Mouse (Mus musculus) kidney, embryonic 15.5 days (tissue): ENCODE results near the gene Dbi. TPM values are rescaled to one million over a fixed set of nuclear protein-coding genes. Genes with fewer than 3 reads are reported as not detected.

Experiments used
- ATAC-seq: fragments of 200-750 bp; cut with Nextera tagmentation; replicated peaks from 2 replicates; pipeline ENCODE4 v1.8.0; 2017; ENCODE audit warnings: moderate TSS enrichment; ENCODE audit not compliant: low FRiP score
- H3K27ac ChIP-seq: fragments of 300-500 bp; sonication (generic); 2 replicates; pipeline ENCODE4 v1.5.1; 2015; ENCODE audit warnings: mild to moderate bottlenecking, inconsistent platforms
- H3K27me3 ChIP-seq: fragments of 300-500 bp; sonication (generic); 2 replicates; pipeline ENCODE4 v1.6.1; 2015; ENCODE audit warnings: inconsistent platforms
- H3K36me3 ChIP-seq: fragments of 300-500 bp; sonication (generic); 2 replicates; pipeline ENCODE4 v1.6.1; 2015; ENCODE audit warnings: inconsistent platforms
- H3K4me1 ChIP-seq: fragments of 300-500 bp; sonication (generic); 2 replicates; pipeline ENCODE4 v1.6.1; 2015; ENCODE audit warnings: inconsistent platforms
- H3K4me2 ChIP-seq: fragments of 300-500 bp; sonication (generic); 2 replicates; pipeline ENCODE4 v1.6.1; 2015; ENCODE audit warnings: moderate library complexity, mild to moderate bottlenecking, inconsistent platforms
- H3K4me3 ChIP-seq: fragments of 300-500 bp; sonication (generic); replicated peaks from 2 replicates; pipeline ENCODE4 v1.5.1; 2015; ENCODE audit warnings: mild to moderate bottlenecking, inconsistent platforms
- H3K9ac ChIP-seq: fragments of 300-500 bp; sonication (generic); 2 replicates; pipeline ENCODE4 v1.6.1; 2015; ENCODE audit warnings: mild to moderate bottlenecking, inconsistent platforms
- H3K9me3 ChIP-seq: fragments of 300-500 bp; sonication (generic); replicated peaks from 2 replicates; pipeline ENCODE4 v1.6.1; 2016; ENCODE audit warnings: inconsistent platforms
- WGBS: fragments of 180-500 bp; shearing (Covaris S2); methylation state at CpG from one replicate; pipeline ENCODE4 v1.1.7; 2015; ENCODE audit warnings: mixed read lengths; 5-methylcytosine and 5-hydroxymethylcytosine counted together
- polyA plus RNA-seq: library from polyadenylated mRNA; unstranded; fragments of >200 nt; fragmentation: Nextera tagmentation; extraction: Ambion mirVana; gene quantifications from 2 replicates; pipeline ENCODE4 v1.2.1, GENCODE M21; 2015

The Dbi gene
- polyA plus RNA-seq, 1 experiment from 2014 or later, result 696 TPM

DNA sequence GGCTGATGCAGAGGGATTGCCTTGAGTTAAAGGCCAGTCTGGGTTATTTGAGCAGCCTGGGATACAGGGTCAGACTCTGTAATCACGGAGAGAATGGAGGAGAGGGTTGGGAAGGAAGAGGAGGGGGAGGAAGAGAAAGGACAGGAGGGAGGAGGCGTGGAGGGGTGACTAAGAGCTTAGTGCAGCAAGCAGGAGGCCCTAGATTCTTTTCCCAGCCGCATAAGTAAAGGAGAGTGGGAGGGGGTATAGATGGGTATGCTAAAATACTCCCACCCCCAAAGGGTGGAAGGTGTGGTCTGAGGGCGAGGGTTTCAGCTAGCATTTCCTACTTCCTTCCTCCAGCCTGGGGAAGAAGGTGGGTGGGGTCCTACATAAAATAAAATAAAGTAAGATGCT, 46.6 kb downstream of the Dbi start:
- H3K4me3 ChIP-seq, result peak overlapping the region; percentile 45
- peak; percentile 31 for ATAC-seq
- peak overlapping the region; percentile 85 for H3K4me2 ChIP-seq
- H3K9me3 ChIP-seq, result no peaks in the 10 kb centered on the region
- WGBS, result 10% methylated on average over 4 of the region's 4 CpGs
- no peaks in the 10 kb centered on the region for H3K27me3 ChIP-seq
- peaks cover 34% of the 10 kb centered on the region for H3K4me1 ChIP-seq
- H3K27ac ChIP-seq, result peak overlapping the region; percentile 85
- no peaks in the 10 kb centered on the region for H3K36me3 ChIP-seq
- no peak overlapping the region for H3K9ac ChIP-seq

DNA sequence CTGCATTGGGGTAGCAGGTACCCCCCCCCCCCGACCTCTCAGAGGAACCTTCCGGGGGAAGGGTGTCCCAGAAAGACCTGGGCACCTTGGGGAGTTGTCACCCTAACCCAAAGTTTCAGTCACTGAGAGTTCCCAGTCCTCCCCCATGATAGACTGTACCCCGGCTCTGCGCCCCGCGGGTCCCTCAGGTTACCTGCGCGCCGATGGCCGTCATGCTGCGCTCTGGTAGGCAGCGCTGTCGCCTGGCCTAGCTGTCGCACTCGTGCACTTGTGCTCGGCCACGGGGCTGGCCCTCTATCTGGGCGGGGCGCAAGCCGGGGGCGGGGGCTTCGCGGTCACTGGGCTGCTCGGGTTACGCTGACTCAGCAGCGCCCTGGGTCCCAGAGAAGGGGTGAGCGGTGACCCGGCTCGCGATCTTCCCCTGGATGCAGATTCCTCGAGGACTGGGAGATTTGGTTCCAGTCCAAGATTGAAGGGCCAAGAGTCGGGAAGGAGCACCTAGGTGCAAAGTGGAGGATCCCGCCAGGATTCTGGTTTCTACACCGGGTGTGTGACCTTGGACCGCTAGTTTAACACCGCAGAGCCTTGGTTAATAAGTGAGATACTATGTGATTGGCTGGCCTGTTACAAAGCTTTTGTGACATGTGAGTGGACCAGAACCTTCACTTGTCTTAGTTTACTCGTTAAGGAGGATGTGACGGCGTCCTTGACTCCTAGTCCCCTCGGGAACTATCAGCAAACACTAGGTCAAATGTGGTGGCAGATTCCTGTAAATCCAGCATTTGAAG, 47.2 kb downstream of the Dbi start, which contains the start of gene Tmem37:
Gene Tmem37 (minus strand): TSS at position 556 of the 788 bp plus-strand sequence.
- H3K9ac ChIP-seq, result peak within 1 kb of the TSS; percentile 39
- ATAC-seq, result peak; percentile 89
- H3K36me3 ChIP-seq, result no peaks in the 10 kb centered on the region
- H3K27ac ChIP-seq, result peak within 1 kb of the TSS; percentile 85
- WGBS, result 2% methylated on average over 40 of the region's 40 CpGs
- H3K4me3 ChIP-seq, result peak within 1 kb of the TSS; percentile 45
- peak within 1 kb of the TSS; percentile 85 for H3K4me2 ChIP-seq
- no peaks in the 10 kb centered on the region for H3K27me3 ChIP-seq
- peaks cover 34% of the 10 kb centered on the region for H3K4me1 ChIP-seq
- H3K9me3 ChIP-seq, result no peaks in the 10 kb centered on the region

DNA sequence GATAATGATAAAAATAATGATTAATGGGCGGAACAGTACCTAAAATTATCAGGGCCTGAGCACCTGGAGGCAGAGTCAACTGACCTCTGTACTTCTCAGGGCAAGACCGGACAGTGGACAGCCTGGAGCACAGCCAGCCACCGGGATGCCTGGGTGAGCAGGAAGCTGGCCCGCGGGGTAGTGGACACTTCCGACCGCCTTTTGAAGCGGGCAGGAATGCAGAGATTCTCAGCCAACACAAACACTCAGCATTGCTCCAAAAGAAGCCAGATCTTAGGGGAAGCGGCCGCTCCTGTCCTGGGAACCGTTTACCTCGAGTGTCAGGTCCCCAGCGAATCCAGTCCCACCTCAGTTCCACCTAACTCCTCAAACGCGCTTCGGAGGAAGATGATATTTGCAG, 48.0 kb downstream of the Dbi start:
- H3K36me3 ChIP-seq, result 0 out of 2 replicates have a peak, but pooled peaks cover 2% of the 10 kb centered on the region
- H3K9me3 ChIP-seq, result no peaks in the 10 kb centered on the region
- H3K4me2 ChIP-seq, result peak overlapping the region; percentile 85
- ATAC-seq, result no peak
- WGBS, result 5% methylated on average over 16 of the region's 16 CpGs
- peaks cover 29% of the 10 kb centered on the region for H3K4me1 ChIP-seq
- H3K9ac ChIP-seq, result peak overlapping the region; percentile 39
- H3K4me3 ChIP-seq, result peak overlapping the region; percentile 45
- no peaks in the 10 kb centered on the region for H3K27me3 ChIP-seq
- H3K27ac ChIP-seq, result peak overlapping the region; percentile 85

- Histone ChIP-seq H3K4me3 (no peak overlapping the region), H3K27me3 (no peaks in the 10 kb centered on the region)
These were observed 49.7 kb downstream of the Dbi start for GRCm38 (mm10) chr1:120071133-120071532.

GRCm38 (mm10) chr1:120070168-120070567, 50.7 kb downstream of the Dbi start:
- Histone ChIP-seq H3K27ac (no peak overlapping the region), H3K36me3 (peaks cover 8% of the 10 kb centered on the region), H3K4me1 (peaks cover 31% of the 10 kb centered on the region), H3K9ac (no peak overlapping the region), H3K4me3 (no peak overlapping the region), H3K9me3 (no peaks in the 10 kb centered on the region), H3K4me2 (no peak overlapping the region), H3K27me3 (no peaks in the 10 kb centered on the region)
- ATAC-seq, result no peak
- 48% methylated on average over 6 of the region's 6 CpGs for WGBS

More at GRCm38 (mm10) chr1:120071133-120071532, 49.7 kb downstream of the Dbi start:
- WGBS, result 88% methylated on average over 4 of the region's 4 CpGs
- Histone ChIP-seq H3K4me1 (peaks cover 28% of the 10 kb centered on the region), H3K9me3 (no peaks in the 10 kb centered on the region), H3K9ac (no peak overlapping the region), H3K27ac (no peak overlapping the region), H3K4me2 (peak overlapping the region; percentile 85; the same call in 1 of the 2 replicates), H3K36me3 (peaks cover 8% of the 10 kb centered on the region)
- no peak for ATAC-seq

DNA sequence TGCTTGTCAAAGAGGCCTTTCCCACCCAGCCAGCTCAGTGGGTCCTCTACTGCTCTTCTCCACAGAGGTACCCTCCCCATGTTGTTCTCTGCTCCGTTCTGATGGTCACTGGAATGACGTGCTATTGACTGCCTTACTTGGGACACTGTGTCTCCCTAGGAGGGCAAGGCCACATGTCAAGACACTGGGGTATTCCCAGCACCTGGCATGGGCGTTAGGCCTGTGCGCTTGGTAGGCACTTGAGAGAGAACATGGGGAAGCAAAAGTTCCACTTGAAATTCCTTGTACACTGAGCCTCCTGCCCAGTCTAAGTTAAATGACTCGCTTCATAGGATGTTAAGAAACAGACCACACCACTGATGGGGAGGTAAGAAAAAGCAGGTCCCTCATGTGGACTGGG, 51.8 kb downstream of the Dbi start:
- Histone ChIP-seq H3K9ac (no peak overlapping the region), H3K9me3 (no peaks in the 10 kb centered on the region), H3K36me3 (peaks cover 8% of the 10 kb centered on the region), H3K4me2 (no peak overlapping the region), H3K4me3 (no peak overlapping the region), H3K27ac (no peak overlapping the region), H3K4me1 (peaks cover 20% of the 10 kb centered on the region), H3K27me3 (no peaks in the 10 kb centered on the region)
- ATAC-seq, result no peak
- WGBS, result 88% methylated on average over 5 of the region's 5 CpGs

- H3K4me1 ChIP-seq, result 0 out of 2 replicates have a peak, but pooled peaks cover 4% of the 10 kb centered on the region
- H3K36me3 ChIP-seq, result peaks cover 8% of the 10 kb centered on the region
- H3K4me2 ChIP-seq, result no peak overlapping the region
- no peak overlapping the region for H3K4me3 ChIP-seq
- no peak overlapping the region for H3K27ac ChIP-seq
- no peak overlapping the region for H3K9ac ChIP-seq
- no peak for ATAC-seq
- H3K27me3 ChIP-seq, result no peaks in the 10 kb centered on the region
- 77% methylated on average over 3 of the region's 3 CpGs for WGBS
- H3K9me3 ChIP-seq, result no peaks in the 10 kb centered on the region
These were observed 54.3 kb downstream of the Dbi start for GRCm38 (mm10) chr1:120066625-120067024.

GRCm38 (mm10) chr1:120066159-120066558, 54.7 kb downstream of the Dbi start:
- Histone ChIP-seq H3K9ac (no peak overlapping the region), H3K27me3 (no peaks in the 10 kb centered on the region), H3K4me1 (0 out of 2 replicates have a peak, but pooled peaks cover 4% of the 10 kb centered on the region), H3K4me3 (no peak overlapping the region), H3K36me3 (peaks cover 8% of the 10 kb centered on the region), H3K9me3 (no peaks in the 10 kb centered on the region), H3K27ac (no peak overlapping the region), H3K4me2 (no peak overlapping the region)
- 78% methylated on average over 8 of the region's 8 CpGs for WGBS
- ATAC-seq, result no peak

DNA sequence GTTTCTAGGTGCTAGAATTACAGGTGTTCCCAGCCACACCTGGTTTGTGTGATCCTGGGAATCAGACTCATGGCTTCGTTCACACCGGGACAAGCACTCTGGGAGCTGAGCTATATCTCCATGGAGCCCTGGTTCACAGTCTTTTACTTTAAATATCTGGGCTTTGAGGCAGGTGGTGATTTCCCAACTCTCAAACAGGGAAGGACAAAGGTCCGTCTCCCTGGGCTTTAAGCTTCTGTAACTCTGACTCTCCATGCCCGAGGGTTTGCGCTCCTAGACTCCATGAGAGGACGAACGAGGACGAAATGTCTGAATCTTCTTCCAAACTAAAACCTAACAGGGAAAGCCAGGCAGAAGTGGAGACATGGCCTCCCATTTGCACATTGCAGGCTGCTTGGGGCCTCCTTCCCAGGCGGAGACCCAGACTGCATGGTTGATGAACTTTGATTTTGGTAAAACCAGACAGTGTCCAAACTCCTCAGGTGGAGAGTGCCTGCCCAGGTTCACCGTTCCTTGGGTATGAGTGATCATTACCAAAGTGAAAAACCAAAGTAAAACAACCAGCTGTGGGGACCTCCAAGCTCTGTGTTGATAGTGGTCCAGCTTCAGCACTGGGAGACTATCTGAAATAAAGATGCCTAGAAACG, 56.7 kb downstream of the Dbi start:
- Histone ChIP-seq H3K9ac (no peak overlapping the region), H3K4me1 (0 out of 2 replicates have a peak, but pooled peaks cover 4% of the 10 kb centered on the region), H3K4me2 (no peak overlapping the region), H3K27me3 (no peaks in the 10 kb centered on the region), H3K27ac (no peak overlapping the region), H3K9me3 (no peaks in the 10 kb centered on the region), H3K4me3 (no peak overlapping the region), H3K36me3 (peaks cover 8% of the 10 kb centered on the region)
- 93% methylated on average over 11 of the region's 11 CpGs for WGBS
- ATAC-seq, result no peak

Other genes with a start within 250 kb of the Dbi start
- gene Tmem177, start 207.9 kb downstream of the Dbi start, polyA plus RNA-seq, result 7.6 and 8.1 TPM in 2 replicates
- gene Cfap221, start 123.8 kb downstream of the Dbi start, polyA plus RNA-seq, result 0.06 and 0.08 TPM in 2 replicates
- gene Sctr, start 114.2 kb downstream of the Dbi start, polyA plus RNA-seq, result 0.63 and 1.2 TPM in 2 replicates
- 51.3 and 53.6 TPM in 2 replicates for gene Tmem37, start 47.0 kb downstream of the Dbi start, polyA plus RNA-seq
- 19.7 and 22.1 TPM in 2 replicates for gene 3110009E18Rik, start 109 bp upstream of the Dbi start, polyA plus RNA-seq
- gene Steap3, start 151.6 kb upstream of the Dbi start, polyA plus RNA-seq, result 3.0 and 3.4 TPM in 2 replicates
- gene C1ql2, start 219.5 kb upstream of the Dbi start, polyA plus RNA-seq, result 0.18 TPM in 1 of 2 replicates, not detected in the other